ENCODE assay signal across 15 mouse cellular contexts in the genomic region with DNA sequence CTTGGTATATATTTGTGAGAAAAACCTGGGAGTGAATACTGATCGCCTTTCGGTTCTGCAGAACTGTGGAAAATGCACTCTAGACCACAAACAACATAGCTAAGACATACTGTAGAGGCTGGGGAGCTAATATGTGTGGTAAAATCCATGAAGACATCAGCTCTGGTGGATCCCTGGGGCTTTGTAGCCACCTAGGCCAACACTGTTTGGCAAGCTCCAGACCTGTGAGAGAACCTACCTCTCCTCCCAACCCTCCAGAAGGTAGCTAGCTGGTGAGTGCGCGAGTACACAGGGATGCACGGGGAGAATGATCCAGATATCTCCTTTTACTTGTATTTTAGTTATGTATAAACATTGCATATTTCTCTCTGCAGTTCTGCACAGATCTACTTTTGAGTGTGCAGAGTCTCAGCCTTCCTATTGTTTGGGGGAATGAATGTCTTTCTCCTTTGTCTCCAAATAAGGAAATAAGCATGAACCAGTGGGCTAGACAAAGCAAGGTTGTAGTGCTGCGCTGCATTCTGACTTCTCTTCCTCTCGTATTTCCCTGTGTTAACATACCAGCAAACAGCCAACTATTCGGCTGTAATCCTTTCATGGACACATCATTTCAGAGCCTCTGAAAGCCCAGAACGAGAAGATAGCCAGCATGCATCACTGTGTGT.
DNase-seq lines count a peak whose midpoint lies in the region; ATAC-seq and TF ChIP-seq lines count a peak whose summit lies in the region.
"Had no signal": no experiment of that assay in that cellular context is flagged by ENCODE, and none has a peak within 500 bp of the region (broad histone marks: within the 10 kb centered on the region; RNA-seq: fewer than 3 reads in every experiment).

No protein-coding gene starts in this region.

- H3K4me2 ChIP-seq in forebrain, embryonic 12.5 days = no peak overlapping the region
- no peak overlapping the region for H3K4me2 ChIP-seq in forebrain, embryonic 11.5 days (ENCODE audit: low read depth, low read length, severe bottlenecking)
- no peak overlapping the region for H3K4me2 ChIP-seq in embryonic facial prominence, embryonic 15.5 days (replicated peaks)
- no peak overlapping the region for H3K4me2 ChIP-seq in liver, embryonic 11.5 days
- H3K4me2 ChIP-seq: liver, embryonic 15.5 days; midbrain, embryonic 11.5 days; neural tube, embryonic 12.5 days had no signal

- H3K9ac ChIP-seq in forebrain, embryonic 12.5 days = no peak overlapping the region
- H3K9ac ChIP-seq in forebrain, embryonic 11.5 days (ENCODE audit: low read length) = no peak overlapping the region
- no peak overlapping the region for H3K9ac ChIP-seq in embryonic facial prominence, embryonic 15.5 days
- no peak overlapping the region for H3K9ac ChIP-seq in liver, embryonic 11.5 days (ENCODE audit: low read depth, low read length)
- H3K9ac ChIP-seq: liver, embryonic 15.5 days; neural tube, embryonic 12.5 days had no signal

- peaks cover 12% of the 10 kb centered on the region for H3K36me3 ChIP-seq in forebrain, embryonic 12.5 days (replicated peaks)
- no peaks in the 10 kb centered on the region; the same call in 1 of the 2 replicates for H3K36me3 ChIP-seq in forebrain, embryonic 11.5 days (ENCODE audit: control insufficient read depth, insufficient read depth, low read length)
- peaks cover 9% of the 10 kb centered on the region for H3K36me3 ChIP-seq in embryonic facial prominence, embryonic 15.5 days
- H3K36me3 ChIP-seq in liver, embryonic 11.5 days (ENCODE audit: control insufficient read depth, insufficient read depth, low read length) = no peaks in the 10 kb centered on the region
- H3K36me3 ChIP-seq: liver, embryonic 15.5 days had no signal

- no peaks in the 10 kb centered on the region for H3K9me3 ChIP-seq in forebrain, embryonic 12.5 days
- no peaks in the 10 kb centered on the region for H3K9me3 ChIP-seq in forebrain, embryonic 11.5 days (ENCODE audit: control insufficient read depth, low read length)
- H3K9me3 ChIP-seq in embryonic facial prominence, embryonic 15.5 days (replicated peaks) = no peaks in the 10 kb centered on the region
- H3K9me3 ChIP-seq in liver, embryonic 11.5 days (ENCODE audit: control insufficient read depth, low read length) = no peaks in the 10 kb centered on the region
- H3K9me3 ChIP-seq: limb, embryonic 10.5 days; liver, embryonic 15.5 days; neural tube, embryonic 12.5 days had no signal

- H3K27me3 ChIP-seq in forebrain, embryonic 12.5 days = no peaks in the 10 kb centered on the region
- H3K27me3 ChIP-seq in forebrain, embryonic 11.5 days (ENCODE audit: control insufficient read depth, insufficient read depth, low read length) = no peaks in the 10 kb centered on the region
- no peaks in the 10 kb centered on the region for H3K27me3 ChIP-seq in embryonic facial prominence, embryonic 15.5 days
- H3K27me3 ChIP-seq in liver, embryonic 11.5 days (replicated peaks; ENCODE audit: control insufficient read depth, insufficient read depth, low read length) = no peaks in the 10 kb centered on the region
- H3K27me3 ChIP-seq: liver, embryonic 15.5 days; neural tube, embryonic 12.5 days had no signal

- H3K27ac ChIP-seq in forebrain, embryonic 12.5 days = 0 out of 2 replicates have a peak overlapping the region, but pooled peaks have one; percentile 56
- no peak overlapping the region for H3K27ac ChIP-seq in forebrain, embryonic 11.5 days (ENCODE audit: low read depth, low read length)
- peak overlapping the region; percentile 25; the same call in 1 of the 2 replicates for H3K27ac ChIP-seq in layer of hippocampus, adult 2 months
- 0 out of 2 replicates have a peak overlapping the region, but pooled peaks have one; percentile 9 for H3K27ac ChIP-seq in embryonic facial prominence, embryonic 15.5 days (replicated peaks)
- no peak overlapping the region; the same call in 1 of the 2 replicates for H3K27ac ChIP-seq in liver, embryonic 11.5 days (ENCODE audit: low read depth, low read length)
- H3K27ac ChIP-seq: limb, embryonic 10.5 days; liver, embryonic 15.5 days; neural tube, embryonic 12.5 days had no signal

- WGBS in forebrain, embryonic 12.5 days = 86% methylated on average over 9 of the region's 9 CpGs
- WGBS in forebrain, embryonic 11.5 days = 88% methylated on average over 9 of the region's 9 CpGs
- WGBS in embryonic facial prominence, embryonic 15.5 days = 76% methylated on average over 9 of the region's 9 CpGs
- whole genome bisulfite sequencing in liver, embryonic 11.5 days = 82% methylated on average over 9 of the region's 9 CpGs

- no peak for TF ChIP-seq CTCF in layer of hippocampus, adult 2 months (conservative IDR thresholded peaks at IDR 0.05)

- intact Hi-C loops in left cerebral cortex, postnatal 14 days (cut with DNase I) = no loop called here

- 0 out of 2 replicates have a peak, but pooled peaks cover 6% of the 10 kb centered on the region for H3K4me1 ChIP-seq in forebrain, embryonic 12.5 days
- H3K4me1 ChIP-seq in forebrain, embryonic 11.5 days (replicated peaks; ENCODE audit: control insufficient read depth, insufficient read depth, low read length) = no peaks in the 10 kb centered on the region
- peaks cover 3% of the 10 kb centered on the region; the same call in 1 of the 2 replicates for H3K4me1 ChIP-seq in embryonic facial prominence, embryonic 15.5 days
- no peaks in the 10 kb centered on the region; the same call in 1 of the 2 replicates for H3K4me1 ChIP-seq in liver, embryonic 11.5 days (replicated peaks; ENCODE audit: control insufficient read depth, insufficient read depth, low read length)
- H3K4me1 ChIP-seq: limb, embryonic 10.5 days; liver, embryonic 15.5 days; neural tube, embryonic 12.5 days had no signal

- no peak for ATAC-seq in forebrain, embryonic 12.5 days (ENCODE audit: low FRiP score)
- ATAC-seq in forebrain, embryonic 11.5 days (replicated peaks; ENCODE audit: low FRiP score) = no peak
- ATAC-seq in embryonic facial prominence, embryonic 15.5 days (ENCODE audit: insufficient number of reproducible peaks, low FRiP score, low TSS enrichment, low read depth) = no peak
- ATAC-seq in liver, embryonic 11.5 days (replicated peaks; ENCODE audit: low FRiP score) = no peak

- H3K4me3 ChIP-seq in forebrain, embryonic 12.5 days (replicated peaks) = no peak overlapping the region
- H3K4me3 ChIP-seq in forebrain, embryonic 11.5 days (ENCODE audit: low read depth, low read length) = no peak overlapping the region
- H3K4me3 ChIP-seq in layer of hippocampus, adult 2 months = no peak overlapping the region
- H3K4me3 ChIP-seq in embryonic facial prominence, embryonic 15.5 days (replicated peaks) = no peak overlapping the region
- H3K4me3 ChIP-seq in liver, embryonic 11.5 days (ENCODE audit: low read depth, low read length) = no peak overlapping the region
- H3K4me3 ChIP-seq: limb, embryonic 10.5 days; liver, embryonic 15.5 days; neural tube, embryonic 12.5 days had no signal

- no peak for DNase-seq in forebrain, embryonic 11.5 days (ENCODE audit: low spot score)
- DNase-seq in layer of hippocampus, adult 2 months (ENCODE audit: low spot score in 2 of 2) = no peak
- no peak for DNase-seq in layer of hippocampus, adult 8-10 months (ENCODE audit: low spot score in 2 of 2)
- peak; percentile 48 to 55 for DNase-seq in cerebellum, adult 18-20 months
- no peak for DNase-seq in left cerebral cortex, postnatal 14 days (ENCODE audit: low spot score in 2 of 2)
- DNase-seq in liver, embryonic 11.5 days (ENCODE audit: low spot score) = no peak
- DNase-seq: adrenal gland, adult 8-10 months; retina, postnatal 1 day; thymus, adult 2 months had no signal

Comparison
In these comparisons a context has a peak if more than half of its experiments do, and no peak if none do; other contexts are left out.
1. H3K27ac ChIP-seq: peak in forebrain, embryonic 12.5 days (single experiment), layer of hippocampus, adult 2 months (single experiment) and embryonic facial prominence, embryonic 15.5 days (single experiment); none in forebrain, embryonic 11.5 days (single experiment) and liver, embryonic 11.5 days (single experiment).
2. DNase-seq: peak in cerebellum, adult 18-20 months (2 of 2); none in forebrain, embryonic 11.5 days (single experiment), layer of hippocampus, adult 2 months (0 of 2), layer of hippocampus, adult 8-10 months (0 of 2), left cerebral cortex, postnatal 14 days (0 of 2) and liver, embryonic 11.5 days (single experiment).